Mouse (Mus musculus) kidney, adult 2 months (tissue): ENCODE measurements around the gene Aven. TPM values are rescaled to one million over a fixed set of nuclear protein-coding genes. Genes with fewer than 3 reads are reported as not detected.

Experiments used
- DNase-seq: peaks from one replicate; pipeline ENCODE4 v3.0.0; 2021
- H3K27ac ChIP-seq: fragments of 200-500 bp; 2 replicates; pipeline ENCODE4 v1.5.1; 2012; ENCODE audit warnings: low read depth, low read length, control low read depth, inconsistent platforms; ENCODE audit not compliant: insufficient read depth
- H3K27me3 ChIP-seq: fragments of 200-500 bp; replicated peaks from 2 replicates; pipeline ENCODE4 v1.6.1; 2012; ENCODE audit warnings: mild to moderate bottlenecking, moderate library complexity, low read length, inconsistent platforms; ENCODE audit not compliant: control insufficient read depth, insufficient read depth
- H3K36me3 ChIP-seq: fragments of 200-500 bp; 2 replicates; pipeline ENCODE4 v1.6.1; 2012; ENCODE audit warnings: mild to moderate bottlenecking, moderate library complexity, low read length, inconsistent platforms; ENCODE audit not compliant: control insufficient read depth, insufficient read depth
- H3K4me1 ChIP-seq: fragments of 200-500 bp; 2 replicates; pipeline ENCODE4 v1.6.1; 2011; ENCODE audit warnings: low read length; ENCODE audit not compliant: control insufficient read depth, insufficient read depth
- H3K4me3 ChIP-seq: fragments of 200-500 bp; 2 replicates; pipeline ENCODE4 v1.5.1; 2011; ENCODE audit warnings: mild to moderate bottlenecking, low read depth, low read length, control low read depth; ENCODE audit not compliant: insufficient read depth
- CTCF ChIP-seq: fragments of 200-500 bp; conservative IDR thresholded peaks from 2 replicates; pipeline ENCODE4 v1.5.1; 2011; ENCODE audit warnings: low read depth, mild to moderate bottlenecking, control low read depth, low read length, moderate library complexity, mixed read lengths; ENCODE audit not compliant: insufficient read depth, insufficient read length
- POLR2A ChIP-seq: fragments of 200-500 bp; IDR thresholded peaks from one replicate; pipeline ENCODE4 v1.6.1; 2011; ENCODE audit warnings: low read depth, low read length, control low read depth
- WGBS: fragments of 180-500 bp; shearing (Covaris S2); methylation state at CpG from one replicate; pipeline ENCODE4 v1.1.7; 2018; 5-methylcytosine and 5-hydroxymethylcytosine counted together
- polyA plus RNA-seq: library from polyadenylated mRNA; depleted of rRNA; stranded (reverse); fragments of >200 nt; gene quantifications from 2 replicates; pipeline ENCODE4 v1.2.3, GENCODE M21; 2012

The Aven gene
- polyA plus RNA-seq, 1 experiment, result 9.5 TPM

DNA sequence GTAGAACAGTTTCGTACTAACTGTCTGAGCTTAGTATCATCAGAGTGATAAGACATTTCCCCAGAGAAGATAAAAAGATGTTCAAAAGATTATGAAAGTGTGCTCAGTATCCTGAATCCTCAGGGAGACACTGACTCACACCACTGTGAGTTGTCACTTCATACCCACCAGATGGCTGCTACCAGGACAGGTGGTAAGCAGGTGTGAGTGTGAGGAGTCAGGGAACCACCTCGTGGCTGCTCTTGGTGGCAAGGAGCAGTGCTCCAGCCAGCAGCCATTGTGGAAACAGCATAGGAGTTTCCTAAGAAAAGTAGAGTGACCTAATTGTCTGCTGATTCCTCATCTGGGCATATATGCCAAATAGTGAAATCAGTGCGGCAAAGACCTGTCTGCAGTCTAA lies 113.8 kb downstream of the Aven start:
- Histone ChIP-seq H3K36me3 (no peaks in the 10 kb centered on the region), H3K27me3 (no peaks in the 10 kb centered on the region), H3K4me3 (no peak overlapping the region), H3K27ac (no peak overlapping the region), H3K4me1 (peaks cover 7% of the 10 kb centered on the region; the same call in 1 of the 2 replicates)
- WGBS, result 78% methylated on average over 3 of the region's 3 CpGs
- no peak for DNase-seq
- TF ChIP-seq CTCF (no peak), POLR2A (no peak)

DNA sequence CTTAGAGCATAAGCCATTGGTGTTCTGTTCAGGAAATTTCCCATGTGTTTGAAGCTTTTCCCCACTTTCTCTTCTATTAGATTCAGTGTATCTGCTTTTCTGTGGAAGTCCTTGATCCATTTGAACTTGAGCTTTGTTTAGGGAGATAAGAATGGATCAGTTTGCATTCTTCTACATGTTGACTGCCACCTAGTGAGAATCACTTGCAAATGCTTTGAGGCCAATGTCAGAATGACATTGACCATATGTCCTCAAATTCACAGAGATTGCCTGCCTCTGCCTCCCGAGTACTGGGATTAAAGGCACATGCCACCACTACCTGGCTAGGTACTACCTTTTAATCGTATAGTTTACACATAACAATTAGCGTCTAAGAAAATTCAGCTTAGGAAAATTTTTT lies 119.9 kb downstream of the Aven start:
- peak; percentile 14 for DNase-seq
- no peak for TF ChIP-seq POLR2A
- TF ChIP-seq CTCF, result peak; percentile 24; the same call in 1 of the 2 replicates

DNA sequence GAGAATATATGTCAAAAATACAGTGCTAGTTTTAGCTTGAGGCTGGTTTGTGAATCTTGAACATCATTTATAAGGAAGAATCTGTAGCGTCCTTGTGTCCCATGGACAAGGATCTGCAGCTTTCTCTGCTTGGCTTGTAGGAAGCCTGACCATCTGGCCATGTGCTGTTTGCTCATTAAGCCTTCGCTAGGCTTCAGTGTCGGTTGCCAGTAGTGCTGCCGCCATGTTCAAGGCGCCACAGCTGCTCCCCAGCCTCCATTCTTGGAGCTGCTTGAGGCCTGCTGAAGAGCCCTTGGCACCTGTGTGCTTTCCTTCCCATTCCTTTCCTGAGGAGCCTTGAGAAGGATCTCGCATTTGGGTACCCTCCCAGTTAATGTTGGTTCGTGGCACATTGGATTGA lies 121.6 kb downstream of the Aven start:
- H3K4me1 ChIP-seq, result peaks cover 4% of the 10 kb centered on the region; the same call in 1 of the 2 replicates
- 94% methylated on average over 7 of the region's 7 CpGs for WGBS
- TF ChIP-seq CTCF, result no peak
- TF ChIP-seq POLR2A, result no peak

More for the DNA sequence above, 119.9 kb downstream of the Aven start:
- 80% methylated on average over 3 of the region's 3 CpGs for WGBS
- Histone ChIP-seq H3K36me3 (no peaks in the 10 kb centered on the region), H3K27me3 (no peaks in the 10 kb centered on the region), H3K4me1 (peaks cover 7% of the 10 kb centered on the region; the same call in 1 of the 2 replicates), H3K27ac (no peak overlapping the region), H3K4me3 (no peak overlapping the region)

DNA sequence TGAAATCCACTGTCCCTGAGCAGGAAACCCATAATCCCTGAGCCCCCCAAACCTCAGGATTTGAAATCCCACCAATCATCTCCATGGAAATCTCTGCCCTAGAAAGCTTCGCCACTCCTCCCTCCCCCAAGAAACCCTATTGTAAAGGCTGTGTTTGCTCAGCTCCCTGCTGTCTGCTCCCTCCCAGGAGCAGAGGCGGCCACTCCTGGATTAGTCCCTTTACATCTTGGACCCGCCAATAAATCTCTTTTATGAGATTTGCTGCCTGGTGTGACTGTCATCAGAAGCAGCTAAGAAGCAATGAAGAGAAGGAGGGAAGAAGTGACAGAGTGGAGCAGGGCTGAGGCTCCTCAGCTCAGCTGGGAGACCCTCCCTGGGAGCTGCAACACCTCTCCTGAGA lies 124.4 kb downstream of the Aven start:
- H3K36me3 ChIP-seq, result no peaks in the 10 kb centered on the region
- no peak overlapping the region for H3K27ac ChIP-seq
- no peak overlapping the region for H3K4me3 ChIP-seq
- 65% methylated on average over 3 of the region's 3 CpGs for WGBS
- H3K27me3 ChIP-seq, result no peaks in the 10 kb centered on the region
- no peaks in the 10 kb centered on the region for H3K4me1 ChIP-seq
- TF ChIP-seq POLR2A, result no peak
- TF ChIP-seq CTCF, result no peak
- DNase-seq, result no peak

More for the DNA sequence above, 121.6 kb downstream of the Aven start:
- no peaks in the 10 kb centered on the region for H3K36me3 ChIP-seq
- H3K27me3 ChIP-seq, result no peaks in the 10 kb centered on the region
- no peak overlapping the region for H3K27ac ChIP-seq
- H3K4me3 ChIP-seq, result no peak overlapping the region
- no peak for DNase-seq

DNA sequence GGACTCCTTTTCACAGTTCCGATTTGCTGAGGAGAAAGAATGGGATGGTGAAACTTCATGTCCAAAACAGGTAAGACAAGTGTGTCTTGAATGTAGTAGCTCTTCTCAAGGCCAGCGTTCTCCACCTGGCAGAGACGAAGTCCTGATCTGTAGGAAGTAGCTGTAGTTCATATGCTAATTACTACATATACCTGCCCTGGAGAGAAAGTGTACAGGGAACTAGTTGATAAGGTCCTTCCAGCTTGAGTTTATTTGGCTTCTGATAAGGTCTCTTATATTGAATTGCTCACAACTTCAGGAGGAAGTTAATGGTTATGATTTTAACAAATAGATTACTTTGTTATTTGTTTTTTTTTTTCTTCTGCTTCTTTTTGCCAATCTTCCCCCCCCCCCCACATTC lies 132.4 kb downstream of the Aven start:
- no peak overlapping the region for H3K27ac ChIP-seq
- H3K4me1 ChIP-seq, result no peaks in the 10 kb centered on the region
- WGBS, result 86% methylated on average over 3 of the region's 3 CpGs
- H3K4me3 ChIP-seq, result no peak overlapping the region
- H3K36me3 ChIP-seq, result no peaks in the 10 kb centered on the region
- H3K27me3 ChIP-seq, result no peaks in the 10 kb centered on the region
- DNase-seq, result no peak
- TF ChIP-seq CTCF (no peak), POLR2A (no peak)

DNA sequence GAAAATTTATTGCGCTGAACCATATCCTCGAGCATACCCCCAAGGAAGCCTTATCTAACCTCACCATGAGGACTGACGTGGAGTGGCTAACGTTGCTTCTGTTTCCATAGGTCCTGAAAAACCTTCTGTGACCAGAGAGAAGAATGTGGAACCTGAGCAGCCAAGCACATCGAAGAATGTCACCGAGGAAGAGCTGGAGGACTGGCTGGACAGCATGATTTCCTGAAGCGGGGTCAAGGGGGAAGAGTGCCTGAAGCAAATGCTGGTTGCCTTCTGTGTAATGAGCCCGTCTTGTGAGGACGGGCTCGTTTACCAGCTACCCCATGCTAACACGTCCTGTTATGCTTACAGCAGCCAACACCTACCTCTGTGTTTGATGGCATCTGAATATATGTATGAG lies 137.9 kb downstream of the Aven start:
- 49% methylated on average over 11 of the region's 11 CpGs for WGBS
- TF ChIP-seq CTCF, result no peak
- TF ChIP-seq POLR2A, result no peak
- H3K4me1 ChIP-seq, result no peaks in the 10 kb centered on the region
- H3K27ac ChIP-seq, result no peak overlapping the region
- no peak for DNase-seq
- H3K36me3 ChIP-seq, result no peaks in the 10 kb centered on the region; the same call in 1 of the 2 replicates
- H3K4me3 ChIP-seq, result no peak overlapping the region
- H3K27me3 ChIP-seq, result no peaks in the 10 kb centered on the region

DNA sequence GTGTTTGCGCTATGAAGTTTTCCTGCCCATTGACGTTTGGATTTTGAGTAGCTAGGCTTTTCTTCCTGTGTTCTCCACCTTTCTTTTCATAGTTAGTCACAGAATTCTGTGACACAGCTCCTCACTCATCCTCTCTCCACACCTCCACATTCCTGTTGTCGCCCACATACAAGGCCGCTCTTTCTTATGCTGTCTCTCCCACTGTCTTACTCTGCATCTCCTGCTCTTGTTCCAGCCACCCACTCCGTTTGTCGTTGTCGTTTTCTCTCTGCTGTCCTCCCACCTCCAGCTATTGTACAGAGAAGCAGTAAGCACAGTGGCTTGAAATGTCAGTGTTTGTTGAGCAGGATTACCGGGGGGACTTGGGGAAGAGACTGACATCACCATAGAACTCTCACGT lies 139.8 kb downstream of the Aven start:
- no peak overlapping the region for H3K4me3 ChIP-seq
- H3K27ac ChIP-seq, result no peak overlapping the region
- TF ChIP-seq CTCF, result no peak
- WGBS, result 91% methylated on average over 9 of the region's 9 CpGs
- DNase-seq, result no peak
- H3K27me3 ChIP-seq, result no peaks in the 10 kb centered on the region
- H3K36me3 ChIP-seq, result no peaks in the 10 kb centered on the region; the same call in 1 of the 2 replicates
- no peaks in the 10 kb centered on the region for H3K4me1 ChIP-seq

DNA sequence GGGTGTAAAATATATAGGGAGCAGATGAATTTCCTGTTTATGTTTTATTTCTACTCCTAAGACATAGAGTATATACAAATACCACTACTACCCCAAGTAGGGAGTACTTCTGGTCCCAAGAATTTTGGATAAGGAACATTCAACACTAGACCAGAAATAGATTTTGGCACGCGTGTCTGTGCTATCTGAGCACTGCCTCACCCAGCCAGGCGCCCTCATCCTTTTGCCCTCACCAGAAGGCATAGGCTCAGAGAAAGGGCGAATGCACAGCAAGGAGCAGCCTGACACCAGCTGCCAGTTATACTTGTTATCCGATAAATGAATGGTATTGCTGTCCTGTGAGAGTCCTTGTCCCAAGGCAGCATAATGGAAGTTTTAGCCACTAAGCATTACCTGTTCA lies 144.4 kb downstream of the Aven start:
- 96% methylated on average over 5 of the region's 5 CpGs for WGBS
- no peak for DNase-seq
- TF ChIP-seq CTCF (no peak), POLR2A (no peak)
- H3K4me3 ChIP-seq, result no peak overlapping the region
- no peaks in the 10 kb centered on the region for H3K36me3 ChIP-seq
- no peak overlapping the region for H3K27ac ChIP-seq
- no peaks in the 10 kb centered on the region for H3K27me3 ChIP-seq
- H3K4me1 ChIP-seq, result no peaks in the 10 kb centered on the region
